Mouse (Mus musculus): ENCODE results near the gene Pex11b.

GRCm38 (mm10) chr3:96596855-96597254 is 38.3 kb upstream of the Pex11b start:
- no peak for TF ChIP-seq EP300 (IDR thresholded peaks at IDR 0.05; ENCODE audit: low read depth)
- no peak for TF ChIP-seq CTCF (IDR thresholded peaks at IDR 0.05; ENCODE audit: low read depth)
